Mouse (Mus musculus) kidney, adult 2 months (tissue): ENCODE results near the gene Zfp839. TPM values are rescaled to one million over a fixed set of nuclear protein-coding genes. Genes with fewer than 3 reads are reported as not detected.
"Not testable (repeated sequence)": the region's sequence is repeated elsewhere in the genome, so short reads cannot be mapped to it uniquely, and the experiment has no call there.

ENCODE experiments used
- DNase-seq: peaks from one replicate; pipeline ENCODE4 v3.0.0; 2021
- H3K27ac ChIP-seq: fragments of 200-500 bp; 2 replicates; pipeline ENCODE4 v1.5.1; 2012; ENCODE audit warnings: low read depth, low read length, control low read depth, inconsistent platforms; ENCODE audit not compliant: insufficient read depth
- H3K27me3 ChIP-seq: fragments of 200-500 bp; replicated peaks from 2 replicates; pipeline ENCODE4 v1.6.1; 2012; ENCODE audit warnings: mild to moderate bottlenecking, moderate library complexity, low read length, inconsistent platforms; ENCODE audit not compliant: control insufficient read depth, insufficient read depth
- H3K36me3 ChIP-seq: fragments of 200-500 bp; 2 replicates; pipeline ENCODE4 v1.6.1; 2012; ENCODE audit warnings: mild to moderate bottlenecking, moderate library complexity, low read length, inconsistent platforms; ENCODE audit not compliant: control insufficient read depth, insufficient read depth
- H3K4me1 ChIP-seq: fragments of 200-500 bp; 2 replicates; pipeline ENCODE4 v1.6.1; 2011; ENCODE audit warnings: low read length; ENCODE audit not compliant: control insufficient read depth, insufficient read depth
- H3K4me3 ChIP-seq: fragments of 200-500 bp; 2 replicates; pipeline ENCODE4 v1.5.1; 2011; ENCODE audit warnings: mild to moderate bottlenecking, low read depth, low read length, control low read depth; ENCODE audit not compliant: insufficient read depth
- CTCF ChIP-seq: fragments of 200-500 bp; conservative IDR thresholded peaks from 2 replicates; pipeline ENCODE4 v1.5.1; 2011; ENCODE audit warnings: low read depth, mild to moderate bottlenecking, control low read depth, low read length, moderate library complexity, mixed read lengths; ENCODE audit not compliant: insufficient read depth, insufficient read length
- POLR2A ChIP-seq: fragments of 200-500 bp; IDR thresholded peaks from one replicate; pipeline ENCODE4 v1.6.1; 2011; ENCODE audit warnings: low read depth, low read length, control low read depth
- WGBS: fragments of 180-500 bp; shearing (Covaris S2); methylation state at CpG from one replicate; pipeline ENCODE4 v1.1.7; 2018; 5-methylcytosine and 5-hydroxymethylcytosine counted together
- polyA plus RNA-seq: library from polyadenylated mRNA; depleted of rRNA; stranded (reverse); fragments of >200 nt; gene quantifications from 2 replicates; pipeline ENCODE4 v1.2.3, GENCODE M21; 2012

Zfp839 gene
- polyA plus RNA-seq, 1 experiment: 9.0 TPM

GRCm38 (mm10) chr12:110850929-110851256 is 840 bp downstream of the Zfp839 start:
- Histone ChIP-seq H3K4me3 (peak overlapping the region; percentile 87), H3K27me3 (no peaks in the 10 kb centered on the region), H3K36me3 (no peaks in the 10 kb centered on the region), H3K27ac (peak overlapping the region; percentile 80; the same call in 1 of the 2 replicates), H3K4me1 (peaks cover 8% of the 10 kb centered on the region; the same call in 1 of the 2 replicates)
- no peak for DNase-seq
- WGBS: 5% methylated on average over 9 of the region's 9 CpGs
- TF ChIP-seq CTCF: no peak
- no peak for TF ChIP-seq POLR2A

- no peak overlapping the region; the same call in 1 of the 2 replicates for H3K4me3 ChIP-seq
- 79% methylated on average over 12 of the region's 12 CpGs for WGBS
- DNase-seq: no peak
- TF ChIP-seq CTCF (no peak), POLR2A (no peak)
- no peak overlapping the region for H3K27ac ChIP-seq
- no peaks in the 10 kb centered on the region for H3K27me3 ChIP-seq
- H3K36me3 ChIP-seq: no peaks in the 10 kb centered on the region
- peaks cover 8% of the 10 kb centered on the region; the same call in 1 of the 2 replicates for H3K4me1 ChIP-seq
Observed at GRCm38 (mm10) chr12:110851414-110851813, 1.4 kb downstream of the Zfp839 start.

DNA sequence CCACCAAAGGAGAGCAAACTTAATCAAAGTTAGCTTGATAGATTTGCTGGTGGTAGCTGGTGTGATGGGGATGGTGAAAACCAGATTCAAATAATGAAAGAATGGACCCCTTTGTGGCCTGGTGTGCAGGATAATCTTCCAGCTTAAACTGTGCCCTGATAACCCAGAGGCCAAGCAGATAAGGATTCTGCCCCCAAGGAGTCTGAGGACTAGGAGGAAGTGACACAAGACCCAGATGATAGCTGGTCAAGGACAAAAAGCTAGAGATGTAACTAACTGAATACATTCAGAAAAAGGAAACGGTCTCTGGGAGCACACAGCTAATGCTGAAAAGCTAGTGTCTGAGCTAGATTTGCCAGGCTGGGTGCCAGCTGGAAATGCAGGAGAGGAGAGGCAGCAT is 1.9 kb downstream of the Zfp839 start:
- TF ChIP-seq CTCF (no peak), POLR2A (no peak)
- H3K27me3 ChIP-seq: no peaks in the 10 kb centered on the region
- no peak for DNase-seq
- no peaks in the 10 kb centered on the region for H3K36me3 ChIP-seq
- 83% methylated on average over 1 of the region's 1 CpGs for WGBS
- no peak overlapping the region for H3K4me3 ChIP-seq
- H3K4me1 ChIP-seq: peaks cover 8% of the 10 kb centered on the region; the same call in 1 of the 2 replicates
- no peak overlapping the region for H3K27ac ChIP-seq

DNA sequence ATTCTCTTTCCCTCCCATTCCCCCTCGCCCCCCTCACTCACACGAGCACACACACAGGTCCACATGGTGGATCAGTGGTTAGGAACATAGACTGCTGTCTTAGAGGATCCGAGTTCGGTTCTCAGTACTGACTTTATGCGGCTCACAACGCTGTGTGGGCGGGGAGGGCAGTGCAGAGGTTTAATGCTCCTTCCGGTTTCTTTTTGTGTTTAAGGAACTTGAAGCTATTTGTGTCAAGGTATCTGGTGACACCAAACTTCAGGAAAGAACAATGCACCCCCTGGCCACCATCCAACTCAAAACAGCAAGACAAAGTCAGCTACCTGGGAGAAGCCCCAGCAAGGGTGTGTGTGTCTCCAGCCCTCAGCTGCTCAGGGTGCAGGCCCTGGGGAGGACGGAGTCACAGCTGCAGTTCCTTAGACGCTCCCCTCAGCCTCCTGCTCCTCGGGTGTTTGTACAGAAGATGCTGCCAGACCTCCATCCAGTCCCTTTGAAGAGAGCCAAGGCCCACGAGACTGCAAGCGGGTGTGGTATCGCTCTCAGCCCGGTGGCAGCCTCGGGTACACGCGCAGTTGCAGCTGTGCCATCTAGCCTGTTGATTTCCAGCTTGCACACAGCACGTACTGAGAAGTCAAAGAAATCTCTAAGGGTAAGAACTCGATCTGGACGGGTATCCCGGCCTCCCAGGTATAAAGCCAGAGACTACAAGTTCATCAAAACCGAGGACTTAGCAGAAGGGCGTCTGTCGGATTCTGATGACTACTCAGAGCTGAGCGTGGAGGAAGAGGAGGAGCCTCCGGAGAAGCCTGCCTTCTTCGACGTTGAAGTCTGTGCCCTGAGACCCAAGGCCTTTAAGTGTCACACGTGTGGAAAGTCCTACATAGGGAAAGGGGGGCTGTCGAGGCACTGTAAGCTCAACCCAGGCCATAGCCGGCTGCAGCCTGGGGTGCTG is 5.0 kb downstream of the Zfp839 start:
- Histone ChIP-seq H3K27ac (no peak overlapping the region), H3K4me1 (peaks cover 8% of the 10 kb centered on the region; the same call in 1 of the 2 replicates), H3K36me3 (no peaks in the 10 kb centered on the region), H3K27me3 (no peaks in the 10 kb centered on the region), H3K4me3 (no peak overlapping the region)
- DNase-seq: no peak
- TF ChIP-seq POLR2A (no peak), CTCF (no peak)
- 82% methylated on average over 32 of the region's 32 CpGs for WGBS

GRCm38 (mm10) chr12:110857196-110857595 is 7.1 kb downstream of the Zfp839 start:
- Histone ChIP-seq H3K4me1 (no peaks in the 10 kb centered on the region), H3K27me3 (no peaks in the 10 kb centered on the region), H3K4me3 (no peak overlapping the region), H3K36me3 (no peaks in the 10 kb centered on the region), H3K27ac (no peak overlapping the region)
- no peak for DNase-seq
- 76% methylated on average over 7 of the region's 7 CpGs for WGBS
- no peak for TF ChIP-seq POLR2A
- no peak for TF ChIP-seq CTCF

DNA sequence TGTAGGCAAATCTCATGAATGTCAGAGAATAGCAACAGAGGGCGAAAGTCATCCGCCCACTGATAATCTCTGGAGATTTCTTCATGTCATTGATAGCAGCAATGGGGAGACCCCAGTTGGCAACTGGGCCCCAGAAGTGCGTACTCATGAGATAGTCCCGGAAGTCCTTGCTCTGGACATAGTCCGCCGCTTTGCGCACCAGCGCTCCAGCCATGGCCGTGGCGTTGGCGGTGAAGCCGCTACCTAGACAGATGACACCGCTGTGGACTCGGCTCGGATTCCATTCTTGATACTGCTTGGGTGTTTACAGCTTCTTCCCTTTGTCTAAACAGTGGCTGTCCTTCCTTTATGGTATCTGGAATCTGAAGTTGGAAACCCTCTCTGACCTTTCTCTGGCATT is 8.6 kb downstream of the Zfp839 start:
- not testable (repeated sequence) for H3K27ac ChIP-seq, H3K27me3 ChIP-seq, H3K36me3 ChIP-seq, H3K4me3 ChIP-seq, H3K4me1 ChIP-seq
- DNase-seq: peak; percentile 25
- 96% methylated on average over 15 of the region's 15 CpGs for WGBS

DNA sequence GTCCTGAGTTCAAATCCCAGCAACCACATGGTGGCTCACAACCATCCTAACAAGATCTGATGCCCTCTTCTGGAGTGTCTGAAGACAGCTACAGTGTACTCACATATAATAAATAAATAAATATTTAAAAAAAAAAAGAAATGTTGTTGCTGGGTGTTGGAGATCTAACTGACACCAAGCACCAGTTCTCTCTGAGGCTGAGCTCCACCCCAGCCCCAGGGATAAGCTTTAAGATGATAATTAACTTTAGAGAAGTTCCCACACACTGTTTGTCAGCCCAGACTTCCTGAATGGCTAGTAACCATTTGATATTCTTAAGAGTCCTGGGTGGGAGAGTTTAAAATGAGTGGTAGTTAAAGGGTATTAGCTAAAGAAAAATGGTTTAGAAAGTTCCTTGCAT is 10.2 kb downstream of the Zfp839 start:
- DNase-seq: no peak
- H3K4me1 ChIP-seq: no peaks in the 10 kb centered on the region
- H3K27ac ChIP-seq: no peak overlapping the region
- no peaks in the 10 kb centered on the region for H3K36me3 ChIP-seq
- TF ChIP-seq CTCF: no peak
- no peak for TF ChIP-seq POLR2A
- H3K27me3 ChIP-seq: no peaks in the 10 kb centered on the region
- no peak overlapping the region for H3K4me3 ChIP-seq
